In the genomic region with DNA sequence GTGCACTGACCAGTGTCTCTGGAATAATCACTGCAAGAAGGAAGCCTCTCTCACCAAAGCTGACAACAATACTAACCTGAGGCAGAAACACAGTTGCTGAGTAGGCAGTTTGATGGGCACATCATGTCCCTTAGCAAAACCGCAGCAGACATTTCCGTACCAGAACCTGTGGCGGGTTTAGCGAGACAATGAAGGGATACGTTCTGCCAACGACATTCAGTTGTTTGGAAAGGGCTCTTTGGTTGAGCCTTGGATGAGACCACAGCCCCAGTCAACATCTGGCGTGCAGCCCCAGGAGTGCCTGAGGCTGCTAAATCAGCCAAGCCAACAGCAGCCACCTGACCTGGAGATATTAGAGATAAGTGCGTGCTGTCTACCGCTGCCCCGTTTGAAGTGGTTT, we compare ENCODE assay signal across 26 mouse cellular contexts. TPM values are rescaled to one million over a fixed set of nuclear protein-coding genes. Genes with fewer than 3 reads are reported as not detected.
DNase-seq lines count a peak whose midpoint lies in the region; ATAC-seq and TF ChIP-seq lines count a peak whose summit lies in the region.
"Had no signal": no experiment of that assay in that cellular context is flagged by ENCODE, and none has a peak within 500 bp of the region (broad histone marks: within the 10 kb centered on the region; RNA-seq: fewer than 3 reads in every experiment).

No protein-coding gene starts in this region.

- DNase-seq in embryonic facial prominence, embryonic 11.5 days (ENCODE audit: low spot score), result peak; percentile 40
- peak; percentile 2 to 5 for DNase-seq in natural killer cell, adult 2 months (ENCODE audit: low spot score in 2 of 2)
- DNase-seq in thymus, postnatal 25 days, result peak; percentile 50
- DNase-seq in midbrain, embryonic 10.5 days (ENCODE audit: low spot score), result no peak
- DNase-seq in cerebellum, adult 9-11 months, result no peak
- no peak for DNase-seq in heart, postnatal 10 days
- DNase-seq: cerebellum, adult 18-20 months; cerebellum, postnatal 25 days; embryo, embryonic 11 days; gastrocnemius, postnatal 14 days; heart, postnatal 14 days; kidney, adult 11 months; liver, postnatal 0 days; retina, postnatal 1 day had no signal

- intact Hi-C loops in heart, postnatal 10 days (cut with DNase I), result loop anchor here (5.0 to 10.0 kb wide), 3 partner anchors 93 to 305 kb away; no protein-coding TSS in a partner anchor

- no peaks in the 10 kb centered on the region for H3K9me3 ChIP-seq in E14TG2a.4 (ENCODE audit: low read length)
- no peaks in the 10 kb centered on the region for H3K9me3 ChIP-seq in embryonic facial prominence, embryonic 11.5 days (replicated peaks; ENCODE audit: control insufficient read depth, low read length)
- H3K9me3 ChIP-seq in midbrain, embryonic 10.5 days (replicated peaks), result no peaks in the 10 kb centered on the region
- no peaks in the 10 kb centered on the region for H3K9me3 ChIP-seq in intestine, postnatal 0 days (ENCODE audit: control insufficient read depth)
- H3K9me3 ChIP-seq: forebrain, embryonic 10.5 days; heart, embryonic 12.5 days; hindbrain, embryonic 12.5 days; limb, embryonic 12.5 days; midbrain, embryonic 13.5 days; neural tube, embryonic 13.5 days had no signal

- 0 out of 2 replicates have a peak, but pooled peaks cover 14% of the 10 kb centered on the region for H3K27me3 ChIP-seq in E14TG2a.4 (ENCODE audit: insufficient read depth, low read length)
- H3K27me3 ChIP-seq in embryonic facial prominence, embryonic 11.5 days (ENCODE audit: control insufficient read depth, insufficient read depth, low read length), result no peaks in the 10 kb centered on the region
- H3K27me3 ChIP-seq in midbrain, embryonic 10.5 days (ENCODE audit: low read depth, poor library complexity, severe bottlenecking), result no peaks in the 10 kb centered on the region
- H3K27me3 ChIP-seq in intestine, postnatal 0 days (replicated peaks; ENCODE audit: control insufficient read depth, insufficient read depth, low read length), result no peaks in the 10 kb centered on the region
- H3K27me3 ChIP-seq: heart, embryonic 12.5 days; hindbrain, embryonic 12.5 days; limb, embryonic 12.5 days; midbrain, embryonic 13.5 days had no signal

- H3K27ac ChIP-seq in embryonic facial prominence, embryonic 11.5 days (replicated peaks; ENCODE audit: low read depth, low read length), result no peak overlapping the region
- no peak overlapping the region for H3K27ac ChIP-seq in midbrain, embryonic 10.5 days (replicated peaks)
- no peak overlapping the region for H3K27ac ChIP-seq in intestine, postnatal 0 days (ENCODE audit: low read depth, low read length)
- H3K27ac ChIP-seq: forebrain, embryonic 10.5 days; hindbrain, embryonic 12.5 days; limb, embryonic 12.5 days; midbrain, embryonic 13.5 days; neural tube, embryonic 13.5 days had no signal

- 49% methylated on average over 10 of the region's 10 CpGs for WGBS in embryonic facial prominence, embryonic 11.5 days
- 84% methylated on average over 10 of the region's 10 CpGs for WGBS in midbrain, embryonic 10.5 days
- WGBS in intestine, postnatal 0 days, result 57% methylated on average over 10 of the region's 10 CpGs

- TF ChIP-seq CTCF in E14TG2a.4 (conservative IDR thresholded peaks at IDR 0.05; ENCODE audit: low read length), result no peak
- no peak for TF ChIP-seq CTCF in intestine, postnatal 0 days (IDR thresholded peaks at IDR 0.05; ENCODE audit: low read depth)

- ATAC-seq in embryonic facial prominence, embryonic 11.5 days (replicated peaks; ENCODE audit: insufficient number of reproducible peaks, low FRiP score, low TSS enrichment, low read depth), result no peak
- ATAC-seq in intestine, postnatal 0 days, result no peak
- ATAC-seq: forebrain, embryonic 16.5 days; liver, postnatal 0 days; lung, postnatal 0 days; midbrain, embryonic 13.5 days had no signal

- peaks cover 27% of the 10 kb centered on the region for H3K4me1 ChIP-seq in E14TG2a.4 (replicated peaks; ENCODE audit: low read depth, low read length)
- H3K4me1 ChIP-seq in embryonic facial prominence, embryonic 11.5 days (ENCODE audit: control insufficient read depth, insufficient read depth, low read length), result no peaks in the 10 kb centered on the region
- peaks cover 8% of the 10 kb centered on the region for H3K4me1 ChIP-seq in midbrain, embryonic 10.5 days
- no peaks in the 10 kb centered on the region for H3K4me1 ChIP-seq in intestine, postnatal 0 days (replicated peaks; ENCODE audit: control insufficient read depth, insufficient read depth, low read length)
- H3K4me1 ChIP-seq: hindbrain, embryonic 12.5 days; midbrain, embryonic 13.5 days had no signal

- no peak overlapping the region for H3K9ac ChIP-seq in embryonic facial prominence, embryonic 11.5 days (replicated peaks; ENCODE audit: low read length)
- H3K9ac ChIP-seq in intestine, postnatal 0 days (ENCODE audit: low read depth, low read length), result no peak overlapping the region
- H3K9ac ChIP-seq: heart, embryonic 12.5 days; hindbrain, embryonic 12.5 days; limb, embryonic 12.5 days; liver, postnatal 0 days; midbrain, embryonic 13.5 days; neural tube, embryonic 13.5 days had no signal

- peak overlapping the region; percentile 32 for H3K4me3 ChIP-seq in E14TG2a.4 (replicated peaks; ENCODE audit: low read length)
- no peak overlapping the region for H3K4me3 ChIP-seq in embryonic facial prominence, embryonic 11.5 days (ENCODE audit: low read depth, low read length)
- no peak overlapping the region for H3K4me3 ChIP-seq in midbrain, embryonic 10.5 days
- H3K4me3 ChIP-seq in intestine, postnatal 0 days (ENCODE audit: low read depth, low read length), result no peak overlapping the region
- H3K4me3 ChIP-seq: forebrain, embryonic 10.5 days; heart, embryonic 12.5 days; hindbrain, embryonic 12.5 days; limb, embryonic 12.5 days; midbrain, embryonic 13.5 days; neural tube, embryonic 13.5 days had no signal

- no peak overlapping the region for H3K4me2 ChIP-seq in embryonic facial prominence, embryonic 11.5 days (ENCODE audit: low read depth, low read length)
- H3K4me2 ChIP-seq in intestine, postnatal 0 days (replicated peaks; ENCODE audit: low read depth), result no peak overlapping the region
- H3K4me2 ChIP-seq: heart, embryonic 12.5 days; hindbrain, embryonic 12.5 days; limb, embryonic 12.5 days; liver, embryonic 11.5 days; midbrain, embryonic 13.5 days; neural tube, embryonic 13.5 days had no signal

- no peaks in the 10 kb centered on the region for H3K36me3 ChIP-seq in E14TG2a.4 (ENCODE audit: insufficient read depth, low read length)
- H3K36me3 ChIP-seq in embryonic facial prominence, embryonic 11.5 days (replicated peaks; ENCODE audit: control insufficient read depth, insufficient read depth, low read depth, low read length), result no peaks in the 10 kb centered on the region
- H3K36me3 ChIP-seq in midbrain, embryonic 10.5 days, result no peaks in the 10 kb centered on the region
- H3K36me3 ChIP-seq in intestine, postnatal 0 days (ENCODE audit: control insufficient read depth, insufficient read depth), result no peaks in the 10 kb centered on the region
- H3K36me3 ChIP-seq: forebrain, embryonic 10.5 days; heart, embryonic 12.5 days; hindbrain, embryonic 12.5 days; limb, embryonic 12.5 days; midbrain, embryonic 13.5 days; neural tube, embryonic 13.5 days had no signal

RNA-seq across cellular contexts. Expression of gene Esrrb, which starts 51.4 kb away (rescaled TPM):
- polyA plus RNA-seq in embryonic facial prominence, embryonic 11.5 days (2014; fragmentation: Nextera tagmentation; extraction: Ambion mirVana), result 0.14 and 0.38 TPM in 2 replicates
- polyA plus RNA-seq in midbrain, embryonic 10.5 days (2016; fragmentation: Nextera tagmentation; extraction: Ambion mirVana), result 0.28 and 0.47 TPM in 2 replicates
- 10 to 100 TPM; 11.0 to 15.4 TPM for total RNA-seq in heart, postnatal 10 days (2021)
- polyA plus RNA-seq in intestine, postnatal 0 days (2015; fragmentation: Nextera tagmentation; extraction: Ambion mirVana), result 0.41 and 0.42 TPM in 2 replicates
- total RNA-seq: megakaryocyte progenitor cell, adult 5-6 weeks had no signal
- polyA plus RNA-seq: liver, embryonic 11.5 days had no signal

Comparison
In these comparisons a context has a peak if more than half of its experiments do, and no peak if none do; other contexts are left out.
1. DNase-seq: peak in embryonic facial prominence, embryonic 11.5 days (single experiment), natural killer cell, adult 2 months (2 of 2) and thymus, postnatal 25 days (single experiment); none in midbrain, embryonic 10.5 days (single experiment), cerebellum, adult 9-11 months (single experiment) and heart, postnatal 10 days (0 of 2).